Mouse (Mus musculus) MEL (cell line): ENCODE measurements around the gene Mylk4.

Experiments used
- CTCF ChIP-seq, 3 experiments: IDR thresholded peaks in 2 of 3; conservative IDR thresholded peaks in 1 of 3; 2 replicates each; pipeline ENCODE4 v1.5.1; 2011 to 2012; ENCODE audit warnings: low read length in 3 of 3, low read depth in 2 of 3, mild to moderate bottlenecking in 2 of 3, improper control_type of control experiment in 1 of 3, inconsistent platforms in 1 of 3, mixed read lengths in 1 of 3, moderate library complexity in 1 of 3; ENCODE audit not compliant: control insufficient read depth in 1 of 3, insufficient read depth in 1 of 3, poor library complexity in 1 of 3, severe bottlenecking in 1 of 3
- GATA1 ChIP-seq: IDR thresholded peaks from 2 replicates; pipeline ENCODE4 v1.6.1; 2011; ENCODE audit warnings: low read depth, low read length, improper control_type of control experiment

DNA sequence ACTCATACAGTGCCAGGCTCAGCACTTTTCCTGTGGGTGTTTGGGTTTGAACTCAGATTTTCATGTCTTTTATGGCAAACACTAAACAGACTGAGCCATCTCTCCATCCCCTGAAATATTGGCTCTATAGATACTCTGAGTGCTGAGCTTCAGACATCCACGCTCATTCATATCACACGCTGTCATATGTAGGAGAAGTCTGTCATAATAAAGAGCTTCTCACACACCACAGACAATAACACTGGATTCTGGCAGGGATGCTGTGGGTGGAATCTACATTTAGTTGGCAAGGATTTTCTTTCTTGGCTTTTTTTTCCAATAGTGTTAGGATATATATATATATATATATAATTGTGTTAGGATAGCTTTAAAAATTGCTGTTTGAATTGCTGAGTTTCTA, 126.2 kb downstream of the Mylk4 start:
- TF ChIP-seq GATA1 (no peak), CTCF (IDR thresholded peaks at IDR 0.05 in 2 of 3, conservative IDR thresholded peaks at IDR 0.05 in 1 of 3; ENCODE audit: control insufficient read depth in 1 of 3, insufficient read depth in 1 of 3, low read depth in 2 of 3, low read length in 3 of 3, poor library complexity in 1 of 3, severe bottlenecking in 1 of 3) (no peak)
